Mouse (Mus musculus) kidney, postnatal 0 days (tissue): ENCODE measurements at regions not wholly inside any gene's neighbourhood (a gene's known extent, or its start where the extent isn't known, plus 50 kb on each side); places are given as distances from the start of the nearest gene placed in this dataset.

Experiments used
- ATAC-seq: fragments of 200-750 bp; cut with Nextera tagmentation; replicated peaks from 2 replicates; pipeline ENCODE4 v1.8.0; 2017; ENCODE audit warnings: low read depth, moderate number of reproducible peaks, moderate TSS enrichment, moderate library complexity; ENCODE audit not compliant: low FRiP score
- DNase-seq: peaks from one replicate; pipeline ENCODE4 v3.0.0-alpha.2; 2016; ENCODE audit warnings: low spot score
- H3K27ac ChIP-seq: fragments of 300-500 bp; sonication (generic); 2 replicates; pipeline ENCODE4 v1.5.1; 2014; ENCODE audit warnings: mild to moderate bottlenecking
- H3K27me3 ChIP-seq: fragments of 300-500 bp; sonication (generic); 2 replicates; pipeline ENCODE4 v1.6.1; 2014; ENCODE audit warnings: low read length, mixed read lengths; ENCODE audit not compliant: insufficient read depth
- H3K36me3 ChIP-seq: fragments of 300-500 bp; sonication (generic); 2 replicates; pipeline ENCODE4 v1.6.1; 2014; ENCODE audit warnings: low read length, mixed read lengths; ENCODE audit not compliant: insufficient read depth
- H3K4me1 ChIP-seq: fragments of 300-500 bp; sonication (generic); replicated peaks from 2 replicates; pipeline ENCODE4 v1.6.1; 2014; ENCODE audit warnings: antibody characterized with exemption, low read length, mixed read lengths; ENCODE audit not compliant: insufficient read depth
- H3K4me2 ChIP-seq: fragments of 300-500 bp; sonication (generic); 2 replicates; pipeline ENCODE4 v1.6.1; 2014; ENCODE audit warnings: mild to moderate bottlenecking, low read length, moderate library complexity, mixed read lengths
- H3K4me3 ChIP-seq: fragments of 300-500 bp; sonication (generic); replicated peaks from 2 replicates; pipeline ENCODE4 v1.5.1; 2014; ENCODE audit warnings: low read depth, low read length
- H3K9ac ChIP-seq: fragments of 300-500 bp; sonication (generic); 2 replicates; pipeline ENCODE4 v1.6.1; 2014; ENCODE audit warnings: low read depth, low read length
- H3K9me3 ChIP-seq: fragments of 300-500 bp; sonication (generic); replicated peaks from 2 replicates; pipeline ENCODE4 v1.6.1; 2016; ENCODE audit warnings: low read length, inconsistent platforms, mixed read lengths
- CTCF ChIP-seq: IDR thresholded peaks from 2 replicates; pipeline ENCODE4 v1.5.1; 2016; ENCODE audit warnings: antibody characterized with exemption, low read depth, mild to moderate bottlenecking, moderate library complexity
- WGBS: fragments of 180-500 bp; shearing (Covaris S2); extraction: QIAGEN DNeasy Blood & Tissue Kit; methylation state at CpG from one replicate; pipeline ENCODE4 v1.1.7; 2014; 5-methylcytosine and 5-hydroxymethylcytosine counted together

DNA sequence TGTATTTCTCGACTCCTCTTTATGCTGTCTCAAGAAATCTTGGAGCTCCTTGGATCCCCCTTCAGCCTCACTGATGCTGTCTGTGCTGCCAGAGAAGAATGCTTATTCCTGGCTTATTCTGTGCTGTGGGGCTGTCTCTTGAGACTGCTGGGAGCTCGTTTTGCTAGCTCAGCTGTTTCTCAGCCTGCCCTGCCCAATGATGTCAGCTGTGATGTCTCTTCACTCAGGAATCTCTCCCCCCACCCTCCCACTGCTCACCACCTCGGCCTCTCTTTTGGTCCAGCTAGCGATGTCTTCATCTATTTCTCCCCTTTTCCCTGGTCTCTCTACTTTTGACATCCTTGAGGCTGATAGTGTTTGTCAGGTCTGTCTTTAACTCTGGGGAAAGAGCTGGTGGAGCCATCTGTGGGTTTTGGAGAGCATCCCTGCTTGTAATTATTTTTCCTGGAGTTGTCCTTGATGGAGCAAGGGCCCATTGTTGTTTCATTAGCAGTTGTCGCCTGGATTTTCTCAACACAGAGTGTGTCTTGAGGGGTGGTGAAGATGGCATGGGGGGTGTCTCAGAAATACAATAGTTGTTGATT lies 214.1 kb downstream of the En1 start:
- Histone ChIP-seq H3K4me3 (no peak overlapping the region), H3K4me1 (no peaks in the 10 kb centered on the region), H3K27ac (no peak overlapping the region), H3K9ac (no peak overlapping the region), H3K4me2 (no peak overlapping the region), H3K27me3 (no peaks in the 10 kb centered on the region), H3K36me3 (no peaks in the 10 kb centered on the region), H3K9me3 (no peaks in the 10 kb centered on the region)
- DNase-seq: no peak
- TF ChIP-seq CTCF: no peak
- no peak for ATAC-seq
- WGBS: 52% methylated on average over 5 of the region's 5 CpGs

- Histone ChIP-seq H3K27me3 (no peaks in the 10 kb centered on the region), H3K4me1 (no peaks in the 10 kb centered on the region), H3K36me3 (no peaks in the 10 kb centered on the region), H3K27ac (no peak overlapping the region), H3K9me3 (no peaks in the 10 kb centered on the region), H3K4me2 (no peak overlapping the region), H3K4me3 (no peak overlapping the region), H3K9ac (no peak overlapping the region)
- DNase-seq: no peak
- 21% methylated on average over 1 of the region's 1 CpGs for WGBS
- TF ChIP-seq CTCF: no peak
- ATAC-seq: no peak
These were observed 215.3 kb downstream of the En1 start for GRCm38 (mm10) chr1:120817563-120817962.

- H3K9me3 ChIP-seq: no peaks in the 10 kb centered on the region
- H3K4me2 ChIP-seq: no peak overlapping the region
- TF ChIP-seq CTCF: no peak
- no peak overlapping the region for H3K27ac ChIP-seq
- H3K4me1 ChIP-seq: no peaks in the 10 kb centered on the region
- no peaks in the 10 kb centered on the region for H3K36me3 ChIP-seq
- H3K9ac ChIP-seq: no peak overlapping the region
- H3K27me3 ChIP-seq: no peaks in the 10 kb centered on the region
- no peak overlapping the region for H3K4me3 ChIP-seq
- DNase-seq (no peak), ATAC-seq (no peak)
- WGBS: 69% methylated on average over 1 of the region's 1 CpGs
These were observed 229.8 kb downstream of the En1 start for GRCm38 (mm10) chr1:120831975-120832374.

- WGBS: 68% methylated on average over 7 of the region's 7 CpGs
- H3K9ac ChIP-seq: no peak overlapping the region
- no peak for TF ChIP-seq CTCF
- H3K27ac ChIP-seq: no peak overlapping the region
- H3K4me1 ChIP-seq: no peaks in the 10 kb centered on the region
- no peak overlapping the region for H3K4me2 ChIP-seq
- no peak overlapping the region for H3K4me3 ChIP-seq
- no peaks in the 10 kb centered on the region for H3K27me3 ChIP-seq
- H3K36me3 ChIP-seq: no peaks in the 10 kb centered on the region
- DNase-seq (no peak), ATAC-seq (no peak)
- H3K9me3 ChIP-seq: no peaks in the 10 kb centered on the region
These were observed 240.4 kb downstream of the En1 start for GRCm38 (mm10) chr1:120842596-120842995.

GRCm38 (mm10) chr1:120846146-120846545 lies 243.9 kb downstream of the En1 start:
- no peak overlapping the region for H3K9ac ChIP-seq
- no peak for ATAC-seq
- 84% methylated on average over 2 of the region's 2 CpGs for WGBS

DNA sequence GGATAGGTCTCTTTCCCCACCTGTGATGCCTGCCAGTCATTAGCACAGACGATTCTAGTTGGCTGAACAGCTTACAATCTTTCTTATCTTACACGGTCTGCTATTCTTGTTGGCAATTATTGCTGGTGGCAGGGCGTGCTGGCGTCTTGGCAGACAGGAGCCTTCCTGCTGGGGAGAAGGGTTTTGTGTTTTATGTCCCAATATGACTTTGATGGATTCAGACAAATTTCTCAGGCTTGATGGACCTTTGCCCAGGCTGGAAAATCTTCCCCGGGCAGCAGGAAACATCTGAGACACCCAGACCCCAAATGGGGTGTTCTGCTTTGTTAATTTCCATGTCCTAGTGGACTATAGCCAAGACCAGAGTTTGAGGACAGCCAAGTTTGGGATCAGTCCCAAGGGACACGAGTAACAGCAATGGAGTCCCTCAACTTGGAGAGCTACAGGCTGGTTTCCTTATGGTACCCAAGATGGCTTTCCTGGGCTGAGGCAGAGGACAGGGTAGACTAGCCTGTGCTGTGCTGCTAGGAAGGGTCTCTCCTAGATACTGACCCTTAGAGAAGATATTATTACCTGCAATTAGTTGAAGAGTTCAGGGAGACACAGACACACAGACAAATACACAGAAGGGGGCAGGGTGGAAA lies 249.8 kb downstream of the En1 start:
- ATAC-seq: no peak
- DNase-seq: peak; percentile 1

More at GRCm38 (mm10) chr1:120846146-120846545, 243.9 kb downstream of the En1 start:
- Histone ChIP-seq H3K4me3 (no peak overlapping the region), H3K27me3 (no peaks in the 10 kb centered on the region), H3K9me3 (no peaks in the 10 kb centered on the region), H3K27ac (no peak overlapping the region), H3K36me3 (no peaks in the 10 kb centered on the region), H3K4me2 (no peak overlapping the region), H3K4me1 (no peaks in the 10 kb centered on the region)
- no peak for DNase-seq
- TF ChIP-seq CTCF: no peak

More for the DNA sequence above, 249.8 kb downstream of the En1 start:
- Histone ChIP-seq H3K4me3 (no peak overlapping the region), H3K4me2 (no peak overlapping the region), H3K4me1 (no peaks in the 10 kb centered on the region), H3K9me3 (no peaks in the 10 kb centered on the region), H3K27me3 (no peaks in the 10 kb centered on the region), H3K9ac (no peak overlapping the region), H3K27ac (no peak overlapping the region), H3K36me3 (no peaks in the 10 kb centered on the region)
- no peak for TF ChIP-seq CTCF
- 38% methylated on average over 6 of the region's 6 CpGs for WGBS
